Comparison of ENCODE assay signal across 31 mouse cellular contexts in genomic region chr12:38818320-38818719, GRCm38 (mm10). TPM values are rescaled to one million over a fixed set of nuclear protein-coding genes. Genes with fewer than 3 reads are reported as not detected.
DNase-seq lines count a peak whose midpoint lies in the region; TF ChIP-seq lines count a peak whose summit lies in the region.
"Had no signal": no experiment of that assay in that cellular context is flagged by ENCODE, and none has a peak within 500 bp of the region (broad histone marks: within the 10 kb centered on the region; RNA-seq: fewer than 3 reads in every experiment).

No protein-coding gene starts in this region.

- H3K27ac ChIP-seq in left cerebral cortex, adult 2 months, result no peak overlapping the region
- H3K27ac ChIP-seq: forebrain, embryonic 12.5 days; heart, adult 2 months; hindbrain, embryonic 13.5 days; limb, embryonic 10.5 days; limb, embryonic 15.5 days; liver, embryonic 13.5 days; midbrain, embryonic 13.5 days; neural tube, embryonic 15.5 days; stomach, postnatal 0 days had no signal

- DNase-seq in layer of hippocampus, adult 11-12 months (ENCODE audit: low spot score), result peak; percentile 30
- DNase-seq in layer of hippocampus, postnatal 10 days (ENCODE audit: low spot score in 2 of 2), result no peak
- peak; percentile 63 for DNase-seq in cerebellum, adult 8-10 months
- peak; percentile 55 to 62 for DNase-seq in cerebellum, postnatal 25 days
- peak; percentile 16 for DNase-seq in telencephalon, adult 2 months (ENCODE audit: low read depth, low spot score)
- DNase-seq in left cerebral cortex, adult 2 months (ENCODE audit: extremely low spot score in 1 of 2, low spot score in 2 of 2), result no peak
- DNase-seq in spleen, postnatal 14 days (ENCODE audit: low spot score in 2 of 2), result no peak
- DNase-seq in thymus, postnatal 4 days, result no peak
- DNase-seq: adrenal gland, adult 8-10 months; forebrain, postnatal 0 days; heart, adult 2 months; heart, postnatal 4 days; kidney, adult 9 months; kidney, postnatal 10 days; liver, embryonic 13.5 days; lung, adult 18-20 months; lung, postnatal 4 days; retina, postnatal 1 day; right cerebral cortex, postnatal 25 days; thymus, adult 2 months had no signal

- H3K4me3 ChIP-seq in left cerebral cortex, adult 2 months, result no peak overlapping the region
- H3K4me3 ChIP-seq: erythroblast, embryonic 14.5 days; forebrain, embryonic 12.5 days; heart, adult 2 months; heart, embryonic 12.5 days; hindbrain, embryonic 13.5 days; limb, embryonic 10.5 days; limb, embryonic 15.5 days; liver, embryonic 13.5 days; megakaryocyte, embryonic 14.5 days; midbrain, embryonic 13.5 days; neural tube, embryonic 15.5 days had no signal

- no peak for TF ChIP-seq CTCF in left cerebral cortex, adult 2 months (IDR thresholded peaks at IDR 0.05)

- intact Hi-C loops in left cerebral cortex, adult 2 months (cut with DNase I), result no loop called here

RNA-seq across cellular contexts. Expression of gene Etv1, which starts 39.1 kb away (rescaled TPM):
- total RNA-seq in layer of hippocampus, postnatal 10 days (2021), result 10 to 100 TPM; 72.6 to 74.9 TPM
- 10 to 100 TPM; 59.2 to 64.6 TPM for total RNA-seq in left cerebral cortex, adult 2 months (2021)
- total RNA-seq: monocyte, adult 5-6 weeks had no signal

Comparison
In these comparisons a context has a peak if more than half of its experiments do, and no peak if none do; other contexts are left out.
1. DNase-seq: peak in layer of hippocampus, adult 11-12 months (single experiment), cerebellum, adult 8-10 months (single experiment), cerebellum, postnatal 25 days (2 of 2) and telencephalon, adult 2 months (single experiment); none in layer of hippocampus, postnatal 10 days (0 of 2), left cerebral cortex, adult 2 months (0 of 2), spleen, postnatal 14 days (0 of 2) and thymus, postnatal 4 days (single experiment).